ENCODE assay signal across 28 mouse cellular contexts in genomic region chr7:131174121-131174520, GRCm38 (mm10). TPM values are rescaled to one million over a fixed set of nuclear protein-coding genes. Genes with fewer than 3 reads are reported as not detected.
DNase-seq lines count a peak whose midpoint lies in the region; ATAC-seq and TF ChIP-seq lines count a peak whose summit lies in the region.
"Had no signal": no experiment of that assay in that cellular context is flagged by ENCODE, and none has a peak within 500 bp of the region (broad histone marks: within the 10 kb centered on the region; RNA-seq: fewer than 3 reads in every experiment).

TSS of gene 5430419D17Rik (plus strand) at chr7:131174402.

- no peak within 1 kb of the TSS for H3K9ac ChIP-seq in midbrain, postnatal 0 days (replicated peaks; ENCODE audit: low read length, poor library complexity, severe bottlenecking)
- H3K9ac ChIP-seq in midbrain, embryonic 16.5 days (ENCODE audit: low read depth, low read length), result no peak within 1 kb of the TSS
- H3K9ac ChIP-seq: hindbrain, embryonic 15.5 days; limb, embryonic 13.5 days; liver, embryonic 14.5 days; lung, embryonic 14.5 days; midbrain, embryonic 12.5 days; neural tube, embryonic 12.5 days; stomach, embryonic 15.5 days had no signal

- TF ChIP-seq CTCF in midbrain, postnatal 0 days (IDR thresholded peaks at IDR 0.05), result no peak

- H3K27me3 ChIP-seq in heart, embryonic 10.5 days (ENCODE audit: insufficient read depth, poor library complexity, severe bottlenecking), result no peaks in the 10 kb centered on the region
- H3K27me3 ChIP-seq in midbrain, postnatal 0 days (ENCODE audit: insufficient read depth, low read length), result no peaks in the 10 kb centered on the region
- H3K27me3 ChIP-seq in midbrain, embryonic 16.5 days (ENCODE audit: control insufficient read depth, insufficient read depth, low read depth, low read length), result no peaks in the 10 kb centered on the region
- H3K27me3 ChIP-seq: hindbrain, embryonic 15.5 days; limb, embryonic 13.5 days; midbrain, embryonic 12.5 days; neural tube, embryonic 12.5 days; stomach, embryonic 15.5 days had no signal

- no peak within 1 kb of the TSS for H3K4me2 ChIP-seq in midbrain, postnatal 0 days (ENCODE audit: low read depth, low read length, poor library complexity, severe bottlenecking)
- H3K4me2 ChIP-seq in midbrain, embryonic 16.5 days (ENCODE audit: low read length), result no peak within 1 kb of the TSS
- H3K4me2 ChIP-seq: hindbrain, embryonic 15.5 days; limb, embryonic 13.5 days; lung, embryonic 14.5 days; midbrain, embryonic 12.5 days; neural tube, embryonic 12.5 days; stomach, embryonic 15.5 days had no signal

- peaks cover 2% of the 10 kb centered on the region; the same call in 1 of the 2 replicates for H3K4me1 ChIP-seq in heart, embryonic 10.5 days
- no peaks in the 10 kb centered on the region for H3K4me1 ChIP-seq in midbrain, postnatal 0 days (ENCODE audit: insufficient read depth, low read length)
- H3K4me1 ChIP-seq in midbrain, embryonic 16.5 days (ENCODE audit: control insufficient read depth, insufficient read depth, low read length), result no peaks in the 10 kb centered on the region
- H3K4me1 ChIP-seq: hindbrain, embryonic 15.5 days; limb, embryonic 13.5 days; midbrain, embryonic 12.5 days; neural tube, embryonic 12.5 days; stomach, embryonic 15.5 days had no signal

- intact Hi-C loops in heart, postnatal 14 days (cut with DNase I), result no loop called here

- no peak within 1 kb of the TSS for H3K27ac ChIP-seq in heart, embryonic 10.5 days
- no peak within 1 kb of the TSS for H3K27ac ChIP-seq in midbrain, postnatal 0 days (ENCODE audit: low read depth, low read length)
- H3K27ac ChIP-seq in midbrain, embryonic 16.5 days (ENCODE audit: low read length), result no peak within 1 kb of the TSS
- H3K27ac ChIP-seq: forebrain, embryonic 10.5 days; hindbrain, embryonic 15.5 days; layer of hippocampus, adult 2 months; limb, embryonic 13.5 days; liver, embryonic 14.5 days; midbrain, embryonic 12.5 days; neural tube, embryonic 12.5 days; stomach, embryonic 15.5 days had no signal

- 84% methylated on average over 9 of the region's 9 CpGs for WGBS in heart, embryonic 10.5 days
- 82% methylated on average over 9 of the region's 9 CpGs for WGBS in midbrain, postnatal 0 days
- WGBS in midbrain, embryonic 16.5 days, result 85% methylated on average over 9 of the region's 9 CpGs

- peak; percentile 15 to 43 for DNase-seq in cerebellum, postnatal 25 days
- no peak for DNase-seq in cerebellum, adult 18-20 months
- no peak for DNase-seq in heart, postnatal 14 days
- DNase-seq in heart, embryonic 10.5 days (ENCODE audit: low spot score), result no peak
- peak; percentile 19 for DNase-seq in midbrain, postnatal 0 days (ENCODE audit: low spot score)
- DNase-seq: adrenal gland, adult 8-10 months; gastrocnemius, postnatal 10 days; kidney, adult 9 months; kidney, postnatal 14 days; layer of hippocampus, postnatal 36 days; lung, embryonic 14.5 days; thymus, postnatal 25 days had no signal

- ATAC-seq in midbrain, postnatal 0 days (ENCODE audit: low FRiP score), result no peak
- no peak for ATAC-seq in midbrain, embryonic 16.5 days
- ATAC-seq: forebrain, embryonic 16.5 days; intestine, embryonic 16.5 days had no signal

- H3K36me3 ChIP-seq in heart, embryonic 10.5 days, result no peaks in the 10 kb centered on the region
- H3K36me3 ChIP-seq in midbrain, postnatal 0 days (ENCODE audit: insufficient read depth, low read length), result no peaks in the 10 kb centered on the region
- no peaks in the 10 kb centered on the region for H3K36me3 ChIP-seq in midbrain, embryonic 16.5 days (ENCODE audit: control insufficient read depth, insufficient read depth, low read length)
- H3K36me3 ChIP-seq: forebrain, embryonic 10.5 days; hindbrain, embryonic 15.5 days; limb, embryonic 13.5 days; midbrain, embryonic 12.5 days; neural tube, embryonic 12.5 days; stomach, embryonic 15.5 days had no signal

- H3K4me3 ChIP-seq in heart, embryonic 10.5 days, result no peak within 1 kb of the TSS
- H3K4me3 ChIP-seq in midbrain, postnatal 0 days (ENCODE audit: low read depth, low read length), result no peak within 1 kb of the TSS
- no peak within 1 kb of the TSS for H3K4me3 ChIP-seq in midbrain, embryonic 16.5 days (ENCODE audit: low read depth, low read length)
- H3K4me3 ChIP-seq: forebrain, embryonic 10.5 days; hindbrain, embryonic 15.5 days; layer of hippocampus, adult 2 months; limb, embryonic 13.5 days; midbrain, embryonic 12.5 days; neural tube, embryonic 12.5 days; stomach, embryonic 15.5 days had no signal

- no peaks in the 10 kb centered on the region for H3K9me3 ChIP-seq in heart, embryonic 10.5 days
- no peaks in the 10 kb centered on the region for H3K9me3 ChIP-seq in midbrain, postnatal 0 days (ENCODE audit: low read length)
- H3K9me3 ChIP-seq in midbrain, embryonic 16.5 days (replicated peaks; ENCODE audit: control insufficient read depth, low read length, poor library complexity, severe bottlenecking), result no peaks in the 10 kb centered on the region
- H3K9me3 ChIP-seq: forebrain, embryonic 10.5 days; hindbrain, embryonic 15.5 days; limb, embryonic 13.5 days; midbrain, embryonic 12.5 days; neural tube, embryonic 12.5 days; stomach, embryonic 15.5 days had no signal

RNA-seq across cellular contexts. Expression of gene 5430419D17Rik, which starts in this region (rescaled TPM):
- total RNA-seq in heart, postnatal 14 days (2021), result 10 to 100 TPM; 14.9 to 18.7 TPM
- 0.06 and 0.07 TPM in 2 replicates for polyA plus RNA-seq in heart, embryonic 10.5 days (2016; fragmentation: Nextera tagmentation; extraction: Ambion mirVana)
- under 0.01 TPM in 1 of 2 replicates, not detected in the other for total RNA-seq in midbrain, postnatal 0 days (2014; rRNA removed)
- not detected in 2 replicates for polyA plus RNA-seq in midbrain, postnatal 0 days (2015; fragmentation: Nextera tagmentation; extraction: Ambion mirVana)
- polyA plus RNA-seq in midbrain, embryonic 16.5 days (2015; fragmentation: Nextera tagmentation; extraction: Ambion mirVana), result not detected in 2 replicates
- total RNA-seq: adrenal gland, adult 8-10 months; common myeloid progenitor, adult 5-6 weeks; gastrocnemius, postnatal 10 days; granulocyte monocyte progenitor cell, adult 5-6 weeks; hematopoietic stem cell, adult 5-6 weeks; megakaryocyte, adult 5-6 weeks; MEL had no signal
- polyA plus RNA-seq: forebrain, embryonic 10.5 days; forebrain, embryonic 16.5 days; hindbrain, embryonic 15.5 days; intestine, embryonic 16.5 days; limb, embryonic 13.5 days; liver, embryonic 14.5 days; lung, embryonic 14.5 days; midbrain, embryonic 12.5 days; neural tube, embryonic 12.5 days had no signal

Comparison
In these comparisons a context has a peak if more than half of its experiments do, and no peak if none do; other contexts are left out.
1. RNA of gene 5430419D17Rik (total RNA-seq): 14.9 to 18.7 TPM in heart, postnatal 14 days; under 0.01 TPM in midbrain, postnatal 0 days; every median in the first group is over 10 times any median in the second.
2. DNase-seq: peak in cerebellum, postnatal 25 days (2 of 2); none in cerebellum, adult 18-20 months (0 of 2), heart, postnatal 14 days (0 of 2) and heart, embryonic 10.5 days (single experiment).
3. Peak in DNase-seq in midbrain, postnatal 0 days; RNA of the gene not detected or under 1 TPM.